Mouse (Mus musculus) layer of hippocampus, adult 8-10 months (tissue): ENCODE results near the gene Fbxl8. TPM values are rescaled to one million over a fixed set of nuclear protein-coding genes. Genes with fewer than 3 reads are reported as not detected.

Source experiments
- microRNA-seq, 2 experiments: library from miRNA; unstranded; fragments of <30 nt; microRNA quantifications; one replicate each; pipeline ENCODE4 v1.2.0; 2022
- total RNA-seq, 4 experiments: library from RNA; stranded (reverse); gene quantifications; 2 replicates each; pipeline ENCODE4 v1.2.4; 2022

Fbxl8 gene
- total RNA-seq, 4 experiments from 2014 or later, result 1.2 to 1.5 (median 1.5) TPM

Small RNA genes lying within 50 kb of the gene (microRNA-seq; reads per million reads assigned to microRNA genes)
- gene Gm27320 (0 reads per million in 2 experiments), gene Mir328 (12,191 to 16,863 reads per million in 2 experiments)

Other genes starting within 250 kb of the Fbxl8 start
- gene Ces3a, start 216.0 kb upstream of the Fbxl8 start, total RNA-seq, result not detected
- not detected for gene Ces3b, start 180.9 kb upstream of the Fbxl8 start, total RNA-seq
- not detected for gene Ces4a, start 132.8 kb upstream of the Fbxl8 start, total RNA-seq
- 10 to 100 TPM; 19.5 to 27.1 (median 23.1) TPM for gene Cbfb, start 94.0 kb upstream of the Fbxl8 start, total RNA-seq
- 10 to 100 TPM; 34.1 to 38.6 (median 36.6) TPM for gene D230025D16Rik, start 39.5 kb upstream of the Fbxl8 start, total RNA-seq
- gene B3gnt9, start 9.5 kb upstream of the Fbxl8 start, total RNA-seq, result 1 to 10 TPM; 3.0 to 4.0 (median 3.8) TPM
- 10 to 100 TPM in 1 of 4 experiments, 1 to 10 TPM in 3; 9.2 to 10.1 (median 9.8) TPM for gene Tradd, start within 50 bp of the Fbxl8 start, total RNA-seq
- 10 to 100 TPM; 10.6 to 12.9 (median 12.0) TPM for gene Hsf4, start 5.2 kb downstream of the Fbxl8 start, total RNA-seq
- gene Nol3, start 11.5 kb downstream of the Fbxl8 start, total RNA-seq, result 10 to 100 TPM in 2 of 4 experiments, 1 to 10 TPM in 2; 8.2 to 14.0 (median 11.6) TPM
- gene 4931428F04Rik, start 25.2 kb downstream of the Fbxl8 start, total RNA-seq, result 10 to 100 TPM; 20.4 to 25.4 (median 21.7) TPM
- gene Exoc3l, start 31.5 kb downstream of the Fbxl8 start, total RNA-seq, result 1 to 10 TPM in 2 of 4 experiments, under 1 TPM in 2; 0.89 to 2.1 (median 1.0) TPM
- 10 to 100 TPM; 36.4 to 38.9 (median 37.6) TPM for gene E2f4, start 33.0 kb downstream of the Fbxl8 start, total RNA-seq
- 1 to 10 TPM in 2 of 4 experiments, under 1 TPM in 2; 0.63 to 2.3 (median 1.4) TPM for gene Elmo3, start 41.0 kb downstream of the Fbxl8 start, total RNA-seq
- 10 to 100 TPM in 1 of 4 experiments, 1 to 10 TPM in 3; 6.7 to 10.1 (median 8.7) TPM for gene Lrrc29, start 61.6 kb downstream of the Fbxl8 start, total RNA-seq
- gene Tmem208, start 61.7 kb downstream of the Fbxl8 start, total RNA-seq, result 10 to 100 TPM; 40.2 to 47.2 (median 43.3) TPM
- 1 to 10 TPM; 2.4 to 6.3 (median 5.2) TPM for gene Fhod1, start 83.3 kb downstream of the Fbxl8 start, total RNA-seq
- 10 to 100 TPM; 13.9 to 15.4 (median 14.4) TPM for gene Slc9a5, start 84.2 kb downstream of the Fbxl8 start, total RNA-seq
- gene Plekhg4, start 108.6 kb downstream of the Fbxl8 start, total RNA-seq, result 1 to 10 TPM in 2 of 4 experiments, under 1 TPM in 2; 0.70 to 1.8 (median 0.95) TPM
- not detected for gene Kctd19, start 148.9 kb downstream of the Fbxl8 start, total RNA-seq
- gene Lrrc36, start 148.9 kb downstream of the Fbxl8 start, total RNA-seq, result 1 to 10 TPM in 2 of 4 experiments, under 1 TPM in 2; 0.73 to 1.4 (median 1.1) TPM
- 10 to 100 TPM; 42.2 to 55.5 (median 47.9) TPM for gene Tppp3, start 206.9 kb downstream of the Fbxl8 start, total RNA-seq
- gene Zdhhc1, start 232.3 kb downstream of the Fbxl8 start, total RNA-seq, result 10 to 100 TPM; 35.1 to 41.2 (median 40.8) TPM